Mouse (Mus musculus) spleen, adult 12 weeks (tissue): ENCODE measurements around the gene Olfr1448.
"Not testable (repeated sequence)": the region's sequence is repeated elsewhere in the genome, so short reads cannot be mapped to it uniquely, and the experiment has no call there.

Experiments
- DNase-seq: peaks from one replicate; pipeline ENCODE4 v3.0.0; 2022; ENCODE audit warnings: low spot score

Olfr1448 gene

DNA sequence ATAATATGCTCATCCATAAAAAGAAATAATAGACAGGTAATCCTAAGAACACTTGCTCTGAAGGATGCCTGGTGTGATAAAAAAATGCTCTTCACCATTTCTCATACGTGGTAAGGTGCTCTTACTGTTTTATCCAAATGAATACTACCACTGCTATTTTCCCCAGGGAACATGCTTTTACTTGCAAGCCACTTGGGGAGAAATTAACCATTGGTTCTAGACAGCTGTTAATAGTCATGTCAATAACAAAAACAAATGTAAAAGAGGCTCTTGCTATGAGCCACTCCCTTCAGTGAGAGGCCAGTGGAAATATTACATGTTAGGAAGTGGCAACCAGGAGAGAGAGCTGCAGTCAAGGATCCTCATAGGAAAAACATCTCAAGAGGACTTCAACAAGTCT is at the start of gene Olfr1448:
Gene Olfr1448, minus strand, starts transcription at position 101 of the 400 bp plus-strand sequence.
- no peak for DNase-seq

DNA sequence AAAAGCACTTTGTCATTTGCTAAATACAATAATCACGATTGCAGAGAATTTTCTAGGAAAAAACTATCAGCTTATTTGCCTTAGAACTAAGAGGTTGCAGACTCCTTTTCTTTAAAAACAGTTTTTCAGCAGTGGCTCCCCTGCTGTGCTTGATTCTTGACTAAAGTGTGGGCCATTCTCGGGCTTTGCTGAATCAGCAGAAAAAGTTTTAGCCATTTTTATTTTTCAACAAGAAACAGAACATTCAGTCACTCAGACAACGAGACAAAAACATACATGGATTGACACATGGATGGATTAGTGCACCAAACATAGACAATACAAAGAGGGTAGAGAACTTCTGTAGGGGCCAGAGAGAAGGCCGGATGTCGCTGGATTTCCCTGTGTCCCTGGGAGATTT is 45.9 kb upstream of the Olfr1448 start:
- DNase-seq: not testable (repeated sequence)

DNA sequence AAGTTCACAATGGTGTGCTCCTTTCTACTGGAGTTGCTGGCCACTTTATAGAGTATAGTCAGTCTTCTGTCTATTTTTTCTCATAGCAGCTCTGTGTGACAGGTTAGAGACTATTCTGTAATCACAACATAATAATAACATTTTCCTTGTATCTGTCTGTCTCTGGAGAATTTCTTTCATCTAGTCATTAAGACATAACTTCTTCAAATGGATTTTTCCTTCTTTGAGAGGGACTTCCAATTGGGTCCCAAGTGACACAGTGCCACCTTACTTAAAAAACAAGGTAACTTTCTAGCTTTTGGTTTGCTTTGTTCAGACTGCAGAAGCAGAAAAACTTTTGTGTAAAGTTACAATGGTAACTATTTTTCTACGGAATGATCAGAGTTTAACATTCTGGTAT is 25.7 kb upstream of the Olfr1448 start, which contains the start of gene Olfr1450:
Gene Olfr1450, plus strand, starts transcription at position 301 of the 400 bp plus-strand sequence.
- no peak for DNase-seq

DNA sequence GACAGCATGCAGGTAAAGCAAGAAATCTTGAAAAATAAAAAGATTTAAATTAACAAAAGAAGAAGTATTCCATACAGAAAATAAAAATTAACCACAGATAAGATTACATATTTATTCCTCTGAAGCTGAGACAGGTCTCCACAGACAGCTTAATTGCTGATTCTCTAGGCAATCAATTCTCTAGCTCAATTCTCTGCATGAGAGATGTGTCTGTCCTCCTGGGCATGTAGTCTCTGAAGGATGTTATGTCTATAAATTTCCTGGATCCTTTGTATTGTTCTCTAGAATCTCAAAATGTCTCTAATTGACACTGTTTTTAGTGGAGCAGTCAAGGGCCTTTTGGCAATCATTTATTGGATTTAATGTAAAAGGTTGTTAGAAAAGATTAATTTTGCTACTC is 6.3 kb upstream of the Olfr1448 start, which contains the start of gene Olfr1449:
Gene Olfr1449, plus strand, starts transcription at position 301 of the 400 bp plus-strand sequence.
- DNase-seq: no peak

DNA sequence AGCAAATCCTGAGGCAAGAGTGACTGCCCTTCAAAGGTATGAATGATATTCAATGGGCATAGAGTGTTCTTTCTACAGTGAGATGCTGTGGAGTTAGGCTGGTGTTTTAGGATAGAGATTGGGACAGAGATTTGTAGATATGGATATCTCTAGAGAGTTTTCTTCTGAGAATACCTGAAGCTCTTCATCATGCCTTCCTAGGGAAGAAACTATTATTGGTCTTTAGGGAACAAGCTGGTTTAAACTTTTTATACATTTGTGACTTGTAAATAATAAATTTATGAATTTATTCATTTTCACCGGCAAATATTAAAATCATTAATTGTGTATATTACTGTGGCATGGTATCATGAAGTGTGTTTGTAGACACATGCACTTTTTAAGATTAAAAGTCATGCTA is 20.6 kb downstream of the Olfr1448 start, which contains the start of gene Olfr1447:
Gene Olfr1447, minus strand, starts transcription at position 101 of the 400 bp plus-strand sequence.
- no peak for DNase-seq

DNA sequence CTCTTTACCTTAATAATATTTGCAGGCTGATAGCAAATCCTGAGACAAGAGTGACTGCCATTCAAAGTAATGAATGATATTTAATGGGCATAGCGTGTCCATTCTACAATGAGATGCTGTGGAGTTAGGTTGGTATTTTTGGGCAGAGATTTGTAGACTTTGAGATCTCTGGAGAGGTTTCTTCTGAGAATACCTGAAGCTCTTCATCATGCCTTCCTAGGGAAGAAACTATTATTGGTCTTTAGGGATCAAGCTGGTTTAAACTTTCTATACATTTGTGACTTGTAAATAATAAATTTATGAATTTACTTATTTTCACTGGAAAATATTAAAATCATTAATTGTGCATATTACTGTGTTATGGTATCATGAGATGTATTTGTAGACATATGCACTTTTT is 30.8 kb downstream of the Olfr1448 start, which contains the start of gene Olfr1446:
Gene Olfr1446, minus strand, starts transcription at position 101 of the 400 bp plus-strand sequence.
- no peak for DNase-seq

DNA sequence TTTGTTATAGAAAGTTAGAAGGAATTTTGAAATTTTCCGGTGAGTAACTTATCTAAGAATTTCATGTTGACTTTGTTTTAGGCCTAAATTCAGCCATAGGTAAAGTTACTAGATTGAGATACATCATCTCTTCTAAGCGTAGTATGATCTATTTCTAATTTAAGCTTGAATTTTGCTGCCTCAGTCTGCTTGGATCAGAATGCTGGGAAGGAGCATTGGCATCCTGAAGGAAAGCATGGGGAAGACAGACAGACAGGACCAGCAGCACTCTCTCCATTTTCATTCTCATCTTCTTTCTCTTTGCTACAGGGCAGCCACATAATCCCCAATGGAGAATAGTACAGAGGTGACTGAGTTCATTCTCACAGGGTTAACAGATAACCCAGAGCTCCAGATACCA is 40.7 kb downstream of the Olfr1448 start, which contains the start of gene Olfr1445:
Gene Olfr1445, plus strand, starts transcription at position 301 of the 400 bp plus-strand sequence.
- no peak for DNase-seq
